Mouse (Mus musculus) MEL (cell line): ENCODE measurements around the gene Depdc7. TPM values are rescaled to one million over a fixed set of nuclear protein-coding genes. Genes with fewer than 3 reads are reported as not detected.

Source experiments
- DNase-seq: peaks from one replicate; pipeline ENCODE4 v3.0.0; 2011; ENCODE audit warnings: low read depth, low spot score
- H3K27ac ChIP-seq: 2 replicates; pipeline ENCODE4 v1.5.1; 2012; ENCODE audit warnings: low read depth, mild to moderate bottlenecking, control low read depth, low read length, moderate library complexity; ENCODE audit not compliant: control insufficient read depth
- H3K27me3 ChIP-seq, 2 experiments: fragments of 150-350 bp in 1 of 2; sonication (generic) in 1 of 2; 2 replicates each; pipeline ENCODE4 v1.6.1; 2012; ENCODE audit warnings: low read length in 2 of 2, mild to moderate bottlenecking in 2 of 2, improper control_type of control experiment in 1 of 2, moderate library complexity in 1 of 2; ENCODE audit not compliant: insufficient read depth in 2 of 2, control insufficient read depth in 1 of 2
- H3K36me3 ChIP-seq, 2 experiments: 2 replicates each; pipeline ENCODE4 v1.6.1; 2012 to 2014; ENCODE audit warnings: low read length in 2 of 2, improper control_type of control experiment in 1 of 2, inconsistent platforms in 1 of 2, mild to moderate bottlenecking in 1 of 2; ENCODE audit not compliant: insufficient read depth in 2 of 2, control insufficient read depth in 1 of 2
- H3K4me1 ChIP-seq, 2 experiments: fragments of 150-350 bp in 1 of 2; sonication (generic) in 1 of 2; 2 replicates each; pipeline ENCODE4 v1.6.1; 2012; ENCODE audit warnings: low read length in 2 of 2, improper control_type of control experiment in 1 of 2, mild to moderate bottlenecking in 1 of 2; ENCODE audit not compliant: insufficient read depth in 2 of 2, control insufficient read depth in 1 of 2
- H3K4me3 ChIP-seq, 2 experiments: fragments of 150-350 bp in 1 of 2; sonication (generic) in 1 of 2; 2 replicates each; pipeline ENCODE4 v1.5.1; 2012; ENCODE audit warnings: low read depth in 2 of 2, low read length in 2 of 2, mild to moderate bottlenecking in 2 of 2, moderate library complexity in 2 of 2, control low read depth in 1 of 2, improper control_type of control experiment in 1 of 2; ENCODE audit not compliant: control insufficient read depth in 1 of 2, insufficient read depth in 1 of 2
- H3K79me2 ChIP-seq: 2 replicates; pipeline ENCODE4 v1.6.1; 2012; ENCODE audit warnings: mild to moderate bottlenecking, low read length, moderate library complexity; ENCODE audit not compliant: control insufficient read depth, poor library complexity, insufficient read depth
- H3K9ac ChIP-seq: 2 replicates; pipeline ENCODE4 v1.6.1; 2012; ENCODE audit warnings: low read depth, mild to moderate bottlenecking, control low read depth, low read length, moderate library complexity; ENCODE audit not compliant: control insufficient read depth, poor library complexity, severe bottlenecking
- H3K9me3 ChIP-seq: fragments of 150-350 bp; sonication (generic); replicated peaks from 2 replicates; pipeline ENCODE4 v1.6.1; 2012; ENCODE audit warnings: mild to moderate bottlenecking, low read length, improper control_type of control experiment, moderate library complexity; ENCODE audit not compliant: insufficient read depth
- BHLHE40 ChIP-seq: IDR thresholded peaks from 2 replicates; pipeline ENCODE4 v1.6.1; 2012; ENCODE audit warnings: low read depth, mild to moderate bottlenecking, inconsistent platforms, low read length, improper control_type of control experiment, borderline replicate concordance
- CHD1 ChIP-seq: IDR thresholded peaks from 2 replicates; pipeline ENCODE4 v1.6.1; 2012; ENCODE audit warnings: low read depth, mild to moderate bottlenecking, inconsistent platforms, low read length, improper control_type of control experiment
- CHD2 ChIP-seq: IDR thresholded peaks from 2 replicates; pipeline ENCODE4 v1.6.1; 2011; ENCODE audit warnings: low read length, improper control_type of control experiment
- E2F4 ChIP-seq: IDR thresholded peaks from 2 replicates; pipeline ENCODE4 v1.6.1; 2011; ENCODE audit warnings: low read depth, low read length, improper control_type of control experiment, borderline replicate concordance
- EP300 ChIP-seq, 2 experiments: IDR thresholded peaks; 2 replicates each; pipeline ENCODE4 v1.6.1; 2011; ENCODE audit warnings: improper control_type of control experiment in 2 of 2, low read length in 2 of 2, low read depth in 1 of 2, mild to moderate bottlenecking in 1 of 2
- ETS1 ChIP-seq: IDR thresholded peaks from 2 replicates; pipeline ENCODE4 v1.6.1; 2012; ENCODE audit warnings: low read depth, mild to moderate bottlenecking, inconsistent platforms, low read length, improper control_type of control experiment, moderate library complexity
- GATA1 ChIP-seq: IDR thresholded peaks from 2 replicates; pipeline ENCODE4 v1.6.1; 2011; ENCODE audit warnings: low read depth, low read length, improper control_type of control experiment
- HCFC1 ChIP-seq: IDR thresholded peaks from 2 replicates; pipeline ENCODE4 v1.6.1; 2012; ENCODE audit warnings: low read depth, mild to moderate bottlenecking, inconsistent platforms, low read length, improper control_type of control experiment, moderate library complexity
- KAT2A ChIP-seq: conservative IDR thresholded peaks from 2 replicates; pipeline ENCODE4 v1.6.1; 2012; ENCODE audit warnings: low read depth, low read length, improper control_type of control experiment, inconsistent platforms
- MAFK ChIP-seq: IDR thresholded peaks from 2 replicates; pipeline ENCODE4 v1.6.1; 2011; ENCODE audit warnings: low read depth, mild to moderate bottlenecking, low read length, improper control_type of control experiment, borderline replicate concordance
- MEF2A ChIP-seq: IDR thresholded peaks from 2 replicates; pipeline ENCODE4 v1.6.1; 2014; ENCODE audit warnings: low read depth, mild to moderate bottlenecking, inconsistent platforms, low read length, improper control_type of control experiment; ENCODE audit not compliant: poor library complexity, insufficient replicate concordance, severe bottlenecking; ENCODE audit errors: extremely low read depth
- MYB ChIP-seq: IDR thresholded peaks from 2 replicates; pipeline ENCODE4 v1.6.1; 2011; ENCODE audit warnings: mild to moderate bottlenecking, low read depth, low read length, improper control_type of control experiment
- MYC ChIP-seq: IDR thresholded peaks from 2 replicates; pipeline ENCODE4 v1.6.1; 2011; ENCODE audit warnings: low read depth, mild to moderate bottlenecking, low read length, improper control_type of control experiment, moderate library complexity
- NRF1 ChIP-seq: IDR thresholded peaks from 2 replicates; pipeline ENCODE4 v1.6.1; 2014; ENCODE audit warnings: low read depth, mild to moderate bottlenecking, inconsistent platforms, low read length, improper control_type of control experiment, moderate library complexity; ENCODE audit not compliant: poor library complexity, insufficient read depth, severe bottlenecking
- POLR2A ChIP-seq, 2 experiments: IDR thresholded peaks; 2 replicates each; pipeline ENCODE4 v1.6.1; 2011 to 2012; ENCODE audit warnings: low read length in 2 of 2, mild to moderate bottlenecking in 2 of 2, control low read depth in 1 of 2, improper control_type of control experiment in 1 of 2, low read depth in 1 of 2, moderate library complexity in 1 of 2; ENCODE audit not compliant: control insufficient read depth in 1 of 2, insufficient read depth in 1 of 2, poor library complexity in 1 of 2
- POLR2AphosphoS2 ChIP-seq: IDR thresholded peaks from 2 replicates; pipeline ENCODE4 v1.6.1; 2011; ENCODE audit warnings: low read length, improper control_type of control experiment
- POLR2AphosphoS5 ChIP-seq: IDR thresholded peaks from 2 replicates; pipeline ENCODE4 v1.6.1; 2012; ENCODE audit warnings: low read depth, borderline replicate concordance, mild to moderate bottlenecking, inconsistent platforms, low read length, moderate library complexity, mixed read lengths
- SMC3 ChIP-seq: IDR thresholded peaks from 2 replicates; pipeline ENCODE4 v1.6.1; 2011; ENCODE audit warnings: low read depth, low read length, improper control_type of control experiment
- TAL1 ChIP-seq: IDR thresholded peaks from 2 replicates; pipeline ENCODE4 v1.6.1; 2012; ENCODE audit warnings: mild to moderate bottlenecking, inconsistent platforms, low read length, moderate library complexity, mixed read lengths
- TCF12 ChIP-seq: IDR thresholded peaks from 2 replicates; pipeline ENCODE4 v1.6.1; 2014; ENCODE audit warnings: low read depth, mild to moderate bottlenecking, inconsistent platforms, low read length, improper control_type of control experiment, moderate library complexity
- USF1 ChIP-seq: IDR thresholded peaks from 2 replicates; pipeline ENCODE4 v1.6.1; 2014; ENCODE audit warnings: low read depth, mild to moderate bottlenecking, inconsistent platforms, low read length, improper control_type of control experiment, moderate library complexity
- ZC3H11A ChIP-seq: IDR thresholded peaks from 2 replicates; pipeline ENCODE4 v1.6.1; 2012; ENCODE audit warnings: low read depth, mild to moderate bottlenecking, inconsistent platforms, low read length, improper control_type of control experiment
- ZKSCAN1 ChIP-seq: IDR thresholded peaks from 2 replicates; pipeline ENCODE4 v1.6.1; 2012; ENCODE audit warnings: low read depth, mild to moderate bottlenecking, inconsistent platforms, low read length, improper control_type of control experiment, moderate library complexity
- ZMIZ1 ChIP-seq: IDR thresholded peaks from 2 replicates; pipeline ENCODE4 v1.6.1; 2012; ENCODE audit warnings: low read depth, mild to moderate bottlenecking, inconsistent platforms, low read length, improper control_type of control experiment, moderate library complexity
- ZNF384 ChIP-seq: IDR thresholded peaks from 2 replicates; pipeline ENCODE4 v1.6.1; 2012; ENCODE audit warnings: low read depth, mild to moderate bottlenecking, inconsistent platforms, low read length, improper control_type of control experiment
- polyA plus RNA-seq, 2 experiments: library from polyadenylated mRNA; stranded (reverse) in 1 of 2; unstranded in 1 of 2; fragments of >175 nt in 1 of 2; fragments of >200 nt in 1 of 2; gene quantifications; 2 replicates each; pipeline versions ENCODE4 v1.2.1 to v1.2.4; 2012; ENCODE audit warnings: low replicate concordance in 2 of 2, low read depth in 1 of 2; ENCODE audit not compliant: insufficient read length in 2 of 2, insufficient read depth in 1 of 2, missing spikeins in 1 of 2
- total RNA-seq: library from RNA; depleted of rRNA; stranded (reverse); fragments of 300-350 nt; gene quantifications from 2 replicates; pipeline ENCODE4 v1.2.3, GENCODE M21; 2012

The Depdc7 gene
- total and polyA plus RNA-seq, 3 experiments = 7.1 to 8.6 TPM; not detected in 1

DNA sequence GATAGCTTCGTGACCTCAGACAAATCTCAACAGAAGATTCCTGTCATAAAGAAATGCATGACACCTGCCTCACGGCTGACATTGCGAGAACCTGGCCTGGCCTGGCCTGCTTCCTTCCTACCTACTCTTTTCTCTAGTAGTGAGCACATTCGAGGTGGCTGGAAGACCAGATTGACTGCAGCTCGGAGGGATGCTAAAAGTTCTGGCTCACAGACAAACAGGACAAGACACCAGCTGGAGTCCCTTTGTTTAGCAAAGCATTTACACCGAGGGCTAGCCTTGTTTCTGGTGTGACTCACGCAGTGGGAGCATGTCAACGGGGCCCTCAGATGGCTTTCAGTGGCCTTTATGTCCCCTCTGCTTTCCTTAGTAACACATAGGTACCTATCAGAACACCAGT, 54.0 kb downstream of the Depdc7 start:
- no peak overlapping the region for H3K27ac ChIP-seq

DNA sequence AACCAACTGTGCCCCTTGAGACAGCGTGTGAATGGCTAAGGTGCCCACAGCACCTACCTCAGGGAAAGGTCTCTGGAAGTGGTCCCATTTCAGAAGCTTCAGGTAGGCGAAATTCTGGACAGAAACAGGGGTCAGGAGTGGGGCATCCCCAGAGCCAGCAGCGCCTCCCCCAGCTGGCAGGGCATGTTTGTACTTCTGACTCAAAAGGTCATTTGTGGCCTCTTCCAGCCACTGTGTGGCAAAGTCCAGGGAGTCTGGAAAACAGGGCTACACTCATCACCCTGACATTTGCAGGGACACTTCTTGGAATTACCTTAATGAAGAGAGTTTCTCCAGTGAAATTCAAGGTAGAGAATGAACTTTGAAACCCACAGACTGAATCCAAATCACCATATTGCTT, 54.4 kb downstream of the Depdc7 start:
- DNase-seq = no peak
- Histone ChIP-seq H3K36me3 (peaks cover 0 to 3% of the 10 kb centered on the region in 2 experiments; a peak in 2 of 4 replicates), H3K9me3 (no peaks in the 10 kb centered on the region), H3K4me3 (no peak overlapping the region), H3K9ac (no peak overlapping the region), H3K79me2 (no peaks in the 10 kb centered on the region), H3K4me1 (peaks cover 4 to 11% of the 10 kb centered on the region in 2 experiments; a peak in 2 of 4 replicates), H3K27me3 (no peaks in the 10 kb centered on the region), H3K27ac (no peak overlapping the region)
- TF ChIP-seq HCFC1 = no peak
- TF ChIP-seq ZNF384 = no peak
- TF ChIP-seq POLR2AphosphoS2 = no peak
- no peak for TF ChIP-seq BHLHE40
- no peak for TF ChIP-seq ZC3H11A
- TF ChIP-seq CHD1 = no peak
- TF ChIP-seq TCF12 = no peak
- TF ChIP-seq MEF2A = no peak
- no peak for TF ChIP-seq CHD2
- TF ChIP-seq NRF1 = no peak
- TF ChIP-seq GATA1 = no peak
- TF ChIP-seq EP300 (IDR thresholded peaks at IDR 0.05; ENCODE audit: low read depth in 1 of 2, low read length in 2 of 2) = no peak
- no peak for TF ChIP-seq ETS1
- no peak for TF ChIP-seq MYB
- TF ChIP-seq ZKSCAN1 = no peak
- no peak for TF ChIP-seq SMC3
- TF ChIP-seq ZMIZ1 = no peak

More for the DNA sequence above, 54.0 kb downstream of the Depdc7 start:
- Histone ChIP-seq H3K9me3 (no peaks in the 10 kb centered on the region), H3K36me3 (peaks cover 0 to 3% of the 10 kb centered on the region in 2 experiments; a peak in 2 of 4 replicates), H3K9ac (no peak overlapping the region), H3K79me2 (no peaks in the 10 kb centered on the region), H3K4me3 (no peak overlapping the region), H3K4me1 (peaks cover 4 to 11% of the 10 kb centered on the region in 2 experiments; a peak in 2 of 4 replicates), H3K27me3 (no peaks in the 10 kb centered on the region)
- DNase-seq = no peak
- no peak for TF ChIP-seq SMC3
- no peak for TF ChIP-seq POLR2A (IDR thresholded peaks at IDR 0.05; ENCODE audit: control insufficient read depth in 1 of 2, insufficient read depth in 1 of 2, low read depth in 1 of 2, low read length in 2 of 2, poor library complexity in 1 of 2)
- no peak for TF ChIP-seq USF1
- no peak for TF ChIP-seq EP300 (IDR thresholded peaks at IDR 0.05; ENCODE audit: low read depth in 1 of 2, low read length in 2 of 2)
- TF ChIP-seq ZC3H11A = no peak
- no peak for TF ChIP-seq POLR2AphosphoS2
- TF ChIP-seq TAL1 = no peak
- TF ChIP-seq MYB = no peak
- TF ChIP-seq CHD2 = no peak
- TF ChIP-seq POLR2AphosphoS5 = no peak
- TF ChIP-seq ETS1 = no peak
- TF ChIP-seq MYC = no peak
- no peak for TF ChIP-seq MAFK
- no peak for TF ChIP-seq ZMIZ1
- TF ChIP-seq E2F4 = no peak
- no peak for TF ChIP-seq KAT2A
